Mouse (Mus musculus): ENCODE measurements around the gene Mst1r.

DNA sequence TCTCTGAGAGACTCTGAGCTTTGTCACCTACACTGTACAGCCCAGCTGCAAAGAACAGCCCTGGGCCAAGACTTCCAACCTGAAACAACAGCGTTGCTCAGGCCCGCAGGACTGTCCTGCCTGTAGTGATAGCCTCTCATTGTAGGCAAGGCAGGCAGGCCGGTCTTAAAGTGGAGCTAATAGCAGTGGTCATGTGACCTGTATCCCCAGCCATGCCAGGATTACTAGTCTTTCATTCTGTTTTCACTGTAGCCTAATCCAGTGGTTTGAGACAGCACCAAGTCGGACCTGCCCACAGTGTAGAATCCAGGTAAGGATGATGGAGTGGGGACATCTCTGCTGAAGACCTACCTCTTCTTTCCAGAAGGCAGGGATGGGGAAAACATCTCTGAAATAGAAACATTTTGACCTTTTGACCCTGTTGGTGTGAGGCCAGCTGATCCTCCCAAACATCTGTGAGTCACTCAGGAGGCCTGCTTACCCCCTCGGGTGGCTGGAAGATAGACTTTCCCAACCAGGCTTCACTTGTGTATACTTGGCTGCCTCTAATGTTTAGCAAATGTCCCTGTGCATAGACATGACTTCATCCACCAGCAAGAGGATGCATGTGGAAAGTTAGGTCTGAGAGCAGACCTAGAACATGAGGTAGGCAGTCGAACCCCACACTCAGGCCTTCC, 49.1 kb downstream of the Mst1r start:
- TF ChIP-seq MYC (IDR thresholded peaks at IDR 0.05; ENCODE audit: low read depth, low read length): no peak
- TF ChIP-seq ETS1 (IDR thresholded peaks at IDR 0.05; ENCODE audit: low read depth, low read length): no peak
- TF ChIP-seq POLR2AphosphoS2 (IDR thresholded peaks at IDR 0.05; ENCODE audit: low read length): no peak
- no peak for TF ChIP-seq ZKSCAN1 (IDR thresholded peaks at IDR 0.05; ENCODE audit: low read depth, low read length)
- TF ChIP-seq CTCF (IDR thresholded peaks at IDR 0.05 in 2 of 3, conservative IDR thresholded peaks at IDR 0.05 in 1 of 3; ENCODE audit: control insufficient read depth in 1 of 3, insufficient read depth in 1 of 3, low read depth in 2 of 3, low read length in 3 of 3, poor library complexity in 1 of 3, severe bottlenecking in 1 of 3): no peak

All from MEL (cell line).